Mouse (Mus musculus) embryonic facial prominence, embryonic 11.5 days (tissue): ENCODE results near the gene Fam107b. TPM values are rescaled to one million over a fixed set of nuclear protein-coding genes. Genes with fewer than 3 reads are reported as not detected.

ENCODE experiments used
- ATAC-seq: fragments of 200-750 bp; cut with Nextera tagmentation; replicated peaks from 2 replicates; pipeline ENCODE4 v1.8.0; 2017; ENCODE audit warnings: low read depth; ENCODE audit not compliant: insufficient number of reproducible peaks, low FRiP score, low TSS enrichment
- DNase-seq: peaks from one replicate; pipeline ENCODE4 v3.0.0-alpha.2; 2015; ENCODE audit warnings: low spot score
- H3K27ac ChIP-seq: fragments of 300-500 bp; sonication (generic); replicated peaks from 2 replicates; pipeline ENCODE4 v1.5.1; 2014; ENCODE audit warnings: mild to moderate bottlenecking, low read depth, low read length, control low read depth
- H3K27me3 ChIP-seq: fragments of 300-500 bp; sonication (generic); 2 replicates; pipeline ENCODE4 v1.6.1; 2014; ENCODE audit warnings: mild to moderate bottlenecking, low read length, moderate library complexity, mixed read lengths; ENCODE audit not compliant: control insufficient read depth, insufficient read depth
- H3K36me3 ChIP-seq: fragments of 300-500 bp; sonication (generic); replicated peaks from 2 replicates; pipeline ENCODE4 v1.6.1; 2014; ENCODE audit warnings: low read depth, mild to moderate bottlenecking, low read length, moderate library complexity, mixed read lengths; ENCODE audit not compliant: control insufficient read depth, insufficient read depth
- H3K4me1 ChIP-seq: fragments of 300-500 bp; sonication (generic); 2 replicates; pipeline ENCODE4 v1.6.1; 2014; ENCODE audit warnings: low read length, mixed read lengths; ENCODE audit not compliant: control insufficient read depth, insufficient read depth
- H3K4me2 ChIP-seq: fragments of 300-500 bp; sonication (generic); 2 replicates; pipeline ENCODE4 v1.6.1; 2014; ENCODE audit warnings: low read depth, mild to moderate bottlenecking, control low read depth, low read length, moderate library complexity
- H3K4me3 ChIP-seq: fragments of 300-500 bp; sonication (generic); 2 replicates; pipeline ENCODE4 v1.5.1; 2014; ENCODE audit warnings: low read depth, low read length, control low read depth
- H3K9ac ChIP-seq: fragments of 300-500 bp; sonication (generic); replicated peaks from 2 replicates; pipeline ENCODE4 v1.6.1; 2014; ENCODE audit warnings: mild to moderate bottlenecking, control low read depth, low read length
- H3K9me3 ChIP-seq: fragments of 300-500 bp; sonication (generic); replicated peaks from 2 replicates; pipeline ENCODE4 v1.6.1; 2016; ENCODE audit warnings: mild to moderate bottlenecking, low read length, inconsistent platforms, mixed read lengths; ENCODE audit not compliant: control insufficient read depth
- WGBS: fragments of 180-500 bp; shearing (Covaris S2); extraction: QIAGEN DNeasy Blood & Tissue Kit; methylation state at CpG from one replicate; pipeline ENCODE4 v1.1.7; 2014; 5-methylcytosine and 5-hydroxymethylcytosine counted together
- polyA plus RNA-seq: library from polyadenylated mRNA; unstranded; fragments of >200 nt; fragmentation: Nextera tagmentation; extraction: Ambion mirVana; gene quantifications from 2 replicates; pipeline ENCODE4 v1.2.1, GENCODE M21; 2014

Gene Fam107b
- polyA plus RNA-seq, 1 experiment from 2014 or later: 79.4 TPM

- H3K4me3 ChIP-seq: no peak overlapping the region
- no peak for ATAC-seq
- 71% methylated on average over 1 of the region's 1 CpGs for WGBS
These were observed 4.9 kb downstream of the Fam107b start for GRCm38 (mm10) chr2:3575140-3575539.

GRCm38 (mm10) chr2:3576346-3576745 is 6.1 kb downstream of the Fam107b start:
- Histone ChIP-seq H3K36me3 (no peaks in the 10 kb centered on the region), H3K9ac (no peak overlapping the region), H3K9me3 (no peaks in the 10 kb centered on the region), H3K4me3 (no peak overlapping the region), H3K27ac (no peak overlapping the region), H3K4me2 (no peak overlapping the region), H3K27me3 (no peaks in the 10 kb centered on the region), H3K4me1 (no peaks in the 10 kb centered on the region)
- ATAC-seq (no peak), DNase-seq (no peak)
- WGBS: 96% methylated on average over 1 of the region's 1 CpGs

More at GRCm38 (mm10) chr2:3575140-3575539, 4.9 kb downstream of the Fam107b start:
- no peaks in the 10 kb centered on the region for H3K4me1 ChIP-seq
- H3K9me3 ChIP-seq: no peaks in the 10 kb centered on the region
- H3K27me3 ChIP-seq: no peaks in the 10 kb centered on the region
- H3K27ac ChIP-seq: no peak overlapping the region
- H3K36me3 ChIP-seq: no peaks in the 10 kb centered on the region
- DNase-seq: no peak
- no peak overlapping the region for H3K9ac ChIP-seq
- no peak overlapping the region for H3K4me2 ChIP-seq

GRCm38 (mm10) chr2:3577216-3577615 is 6.9 kb downstream of the Fam107b start:
- ATAC-seq (no peak), DNase-seq (no peak)
- Histone ChIP-seq H3K27me3 (no peaks in the 10 kb centered on the region), H3K36me3 (no peaks in the 10 kb centered on the region), H3K4me1 (no peaks in the 10 kb centered on the region), H3K9ac (no peak overlapping the region), H3K4me3 (no peak overlapping the region), H3K9me3 (no peaks in the 10 kb centered on the region), H3K27ac (no peak overlapping the region), H3K4me2 (no peak overlapping the region)
- 71% methylated on average over 1 of the region's 1 CpGs for WGBS

- Histone ChIP-seq H3K27ac (no peak overlapping the region), H3K4me1 (no peaks in the 10 kb centered on the region), H3K4me3 (no peak overlapping the region), H3K4me2 (no peak overlapping the region), H3K36me3 (no peaks in the 10 kb centered on the region), H3K27me3 (no peaks in the 10 kb centered on the region), H3K9me3 (no peaks in the 10 kb centered on the region), H3K9ac (no peak overlapping the region)
- ATAC-seq (no peak), DNase-seq (no peak)
- 80% methylated on average over 8 of the region's 8 CpGs for WGBS
These were observed 8.1 kb downstream of the Fam107b start for GRCm38 (mm10) chr2:3578180-3578902.

GRCm38 (mm10) chr2:3579316-3579902 is 9.1 kb downstream of the Fam107b start:
- WGBS: 75% methylated on average over 2 of the region's 2 CpGs
- no peaks in the 10 kb centered on the region for H3K4me1 ChIP-seq
- no peak for DNase-seq
- H3K4me2 ChIP-seq: no peak overlapping the region
- ATAC-seq: no peak
- no peak overlapping the region for H3K27ac ChIP-seq
- H3K27me3 ChIP-seq: no peaks in the 10 kb centered on the region
- no peak overlapping the region for H3K4me3 ChIP-seq
- no peaks in the 10 kb centered on the region for H3K9me3 ChIP-seq
- no peaks in the 10 kb centered on the region for H3K36me3 ChIP-seq
- H3K9ac ChIP-seq: no peak overlapping the region

- no peaks in the 10 kb centered on the region for H3K36me3 ChIP-seq
- no peak for ATAC-seq
- DNase-seq: no peak
- no peaks in the 10 kb centered on the region for H3K9me3 ChIP-seq
- WGBS: 79% methylated on average over 2 of the region's 2 CpGs
- H3K27ac ChIP-seq: no peak overlapping the region
- no peak overlapping the region for H3K4me2 ChIP-seq
- no peaks in the 10 kb centered on the region for H3K27me3 ChIP-seq
- H3K9ac ChIP-seq: no peak overlapping the region
- H3K4me3 ChIP-seq: no peak overlapping the region
- H3K4me1 ChIP-seq: no peaks in the 10 kb centered on the region
These were observed 12.5 kb downstream of the Fam107b start for GRCm38 (mm10) chr2:3582830-3583229.

- Histone ChIP-seq H3K9ac (no peak overlapping the region), H3K9me3 (no peaks in the 10 kb centered on the region), H3K4me1 (no peaks in the 10 kb centered on the region), H3K4me2 (no peak overlapping the region), H3K4me3 (no peak overlapping the region), H3K27ac (no peak overlapping the region), H3K27me3 (no peaks in the 10 kb centered on the region), H3K36me3 (no peaks in the 10 kb centered on the region)
- 87% methylated on average over 3 of the region's 3 CpGs for WGBS
- ATAC-seq (no peak), DNase-seq (no peak)
These were observed 15.0 kb downstream of the Fam107b start for GRCm38 (mm10) chr2:3585231-3585783.
